Mouse (Mus musculus): ENCODE measurements around the gene Gm28038.

DNA sequence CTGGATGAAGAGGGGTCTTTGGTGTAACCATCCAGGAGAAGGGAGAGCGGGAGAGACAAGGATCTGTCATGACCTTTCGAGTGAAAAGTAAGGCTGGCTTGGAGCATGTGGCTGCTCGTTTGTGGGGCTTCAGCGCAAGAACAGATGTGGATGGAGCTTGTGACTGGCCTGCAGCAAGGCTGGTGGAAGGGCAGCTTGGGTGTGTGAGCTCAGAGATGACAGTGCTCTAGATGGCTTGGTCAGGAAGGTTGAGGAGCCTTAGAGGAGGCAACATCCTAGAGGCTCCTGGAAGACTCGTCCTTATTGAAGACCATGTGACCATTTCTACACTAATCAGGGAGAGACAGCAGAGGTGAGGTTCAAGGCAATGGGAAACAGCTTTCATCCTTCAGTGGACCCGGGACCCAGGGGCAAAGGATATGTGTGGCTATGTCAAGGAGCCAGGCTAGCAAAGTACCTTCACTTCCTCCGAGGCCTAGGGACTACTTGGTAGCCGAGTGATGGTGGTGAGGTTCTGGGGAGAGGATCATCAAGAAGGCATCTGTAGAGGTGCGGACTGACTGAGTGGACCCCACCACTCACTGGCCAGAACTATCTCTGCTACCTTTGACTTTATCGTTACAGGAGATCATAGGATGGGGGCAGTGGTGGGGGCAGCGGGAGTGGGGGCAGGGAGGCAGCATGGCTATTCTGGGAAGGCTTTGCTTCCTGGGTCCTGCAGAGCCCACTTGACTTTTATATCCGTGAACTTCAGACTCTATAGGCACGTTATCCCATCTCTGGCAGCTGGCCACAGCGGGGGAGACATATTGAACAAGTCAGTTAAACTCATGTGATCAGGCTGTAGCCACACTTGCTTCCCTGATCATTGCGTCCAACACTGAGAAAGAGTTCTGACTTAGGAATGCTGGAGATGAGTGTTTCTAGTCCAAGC, 21.4 kb upstream of the Gm28038 start:
- no peak for TF ChIP-seq CTCF (IDR thresholded peaks at IDR 0.05; ENCODE audit: low read depth)
- TF ChIP-seq EP300 (optimal IDR thresholded peaks at IDR 0.05): no peak
